Mouse (Mus musculus) midbrain, embryonic 11.5 days (tissue): ENCODE data around the gene H2-Ke6. TPM values are rescaled to one million over a fixed set of nuclear protein-coding genes. Genes with fewer than 3 reads are reported as not detected.

Experiments used
- ATAC-seq: fragments of 200-750 bp; cut with Nextera tagmentation; 2 replicates; pipeline ENCODE4 v1.8.0; 2017; ENCODE audit warnings: moderate TSS enrichment, moderate library complexity; ENCODE audit not compliant: low FRiP score
- DNase-seq: peaks from one replicate; pipeline ENCODE4 v3.0.0; 2015; ENCODE audit warnings: low spot score; ENCODE audit errors: missing footprints
- H3K27ac ChIP-seq: fragments of 300-500 bp; sonication (generic); 2 replicates; pipeline ENCODE4 v1.5.1; 2014; ENCODE audit warnings: low read depth, low read length
- H3K27me3 ChIP-seq: fragments of 300-500 bp; sonication (generic); 2 replicates; pipeline ENCODE4 v1.6.1; 2014; ENCODE audit warnings: mild to moderate bottlenecking, low read length, moderate library complexity, mixed read lengths; ENCODE audit not compliant: control insufficient read depth, insufficient read depth
- H3K36me3 ChIP-seq: fragments of 300-500 bp; sonication (generic); 2 replicates; pipeline ENCODE4 v1.6.1; 2014; ENCODE audit warnings: mild to moderate bottlenecking, low read length, moderate library complexity, mixed read lengths; ENCODE audit not compliant: control insufficient read depth, insufficient read depth
- H3K4me1 ChIP-seq: fragments of 300-500 bp; sonication (generic); 2 replicates; pipeline ENCODE4 v1.6.1; 2014; ENCODE audit warnings: low read length; ENCODE audit not compliant: control insufficient read depth, insufficient read depth
- H3K4me2 ChIP-seq: fragments of 300-500 bp; sonication (generic); 2 replicates; pipeline ENCODE4 v1.6.1; 2014; ENCODE audit warnings: mild to moderate bottlenecking, moderate library complexity
- H3K4me3 ChIP-seq: fragments of 300-500 bp; sonication (generic); 2 replicates; pipeline ENCODE4 v1.5.1; 2014; ENCODE audit warnings: low read depth, low read length
- H3K9ac ChIP-seq: fragments of 300-500 bp; sonication (generic); 2 replicates; pipeline ENCODE4 v1.6.1; 2014; ENCODE audit warnings: low read length
- H3K9me3 ChIP-seq: fragments of 300-500 bp; sonication (generic); 2 replicates; pipeline ENCODE4 v1.6.1; 2016; ENCODE audit warnings: low read length; ENCODE audit not compliant: control insufficient read depth
- WGBS: fragments of 180-500 bp; shearing (Covaris S2); extraction: QIAGEN DNeasy Blood & Tissue Kit; methylation state at CpG from one replicate; pipeline ENCODE4 v1.1.7; 2014; 5-methylcytosine and 5-hydroxymethylcytosine counted together
- polyA plus RNA-seq: library from polyadenylated mRNA; unstranded; fragments of >200 nt; fragmentation: Nextera tagmentation; extraction: Ambion mirVana; gene quantifications from 2 replicates; pipeline ENCODE4 v1.2.1, GENCODE M21; 2014

Gene H2-Ke6
- polyA plus RNA-seq, 1 experiment from 2014 or later: 99.0 TPM

DNA sequence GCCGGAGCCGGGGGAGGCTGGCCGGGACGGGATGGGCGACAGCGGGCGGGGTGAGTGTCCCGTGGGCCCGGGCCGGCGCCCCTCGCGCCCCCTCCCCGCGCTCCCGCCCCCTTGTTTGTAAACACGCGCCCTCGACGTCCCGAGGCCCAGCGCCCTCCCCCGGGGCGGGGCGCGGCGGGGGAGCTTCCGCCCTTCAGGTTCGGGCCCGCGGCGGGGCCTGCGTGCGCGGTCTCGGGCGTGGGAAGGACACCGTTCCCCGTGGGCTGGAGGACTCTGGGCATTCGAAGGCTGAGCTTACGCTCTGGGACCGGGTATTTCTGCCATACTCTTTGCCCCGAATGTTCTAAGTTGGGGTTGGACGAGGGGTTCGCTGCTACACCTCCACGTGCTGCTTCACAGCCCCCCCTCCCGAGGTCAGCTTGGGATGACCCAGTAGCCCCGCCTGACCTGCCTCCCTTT is 4.3 kb upstream of the H2-Ke6 start:
- H3K4me3 ChIP-seq: peak overlapping the region; percentile 90
- H3K4me1 ChIP-seq: peaks cover 40% of the 10 kb centered on the region
- peak overlapping the region; percentile 96 for H3K27ac ChIP-seq
- peaks cover 25% of the 10 kb centered on the region for H3K36me3 ChIP-seq
- WGBS: under 1% methylated on average over 47 of the region's 48 CpGs
- peak overlapping the region; percentile 93 for H3K9ac ChIP-seq
- H3K9me3 ChIP-seq: no peaks in the 10 kb centered on the region
- peak; percentile 3; the same call in 1 of the 2 replicates for ATAC-seq
- H3K4me2 ChIP-seq: peak overlapping the region; percentile 97
- DNase-seq: peak; percentile 89
- H3K27me3 ChIP-seq: no peaks in the 10 kb centered on the region

DNA sequence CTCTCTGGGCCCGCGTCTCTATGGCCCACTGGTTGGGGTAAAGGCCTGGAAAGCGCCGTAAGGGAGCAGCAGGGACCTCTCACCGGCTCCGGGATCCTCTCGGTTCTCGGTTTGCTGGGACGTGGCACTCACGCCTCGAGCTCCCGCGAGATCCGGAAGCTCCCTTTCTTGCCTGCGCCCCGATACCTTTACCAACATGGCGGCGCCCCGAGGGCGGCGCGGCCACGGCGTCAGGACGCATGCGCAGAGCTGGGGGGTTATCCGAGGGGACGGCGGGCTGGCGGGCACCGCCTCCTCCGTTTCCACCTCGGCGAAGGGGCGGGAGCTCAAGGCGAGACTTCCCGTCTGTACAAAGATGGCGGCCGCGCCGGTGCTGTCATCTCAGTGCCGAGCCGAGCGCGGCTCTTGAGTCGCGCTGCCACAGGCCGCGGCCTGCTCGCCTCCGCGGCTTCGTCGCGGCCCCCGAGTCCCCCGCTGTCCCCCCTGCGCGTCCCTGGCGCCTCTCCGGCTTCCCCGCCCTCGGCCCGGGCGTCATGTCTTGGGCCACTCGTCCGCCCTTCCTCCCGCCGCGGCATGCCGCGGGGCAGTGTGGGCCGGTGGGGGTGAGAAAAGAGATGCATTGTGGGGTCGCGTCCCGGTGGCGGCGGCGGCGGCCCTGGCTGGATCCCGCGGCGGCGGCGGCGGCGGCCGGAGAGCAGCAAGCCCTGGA is 3.8 kb upstream of the H2-Ke6 start, which contains the start of the genes Slc39a7 and Rxrb:
Gene Slc39a7 (minus strand): TSS at position 218 of the 709 bp plus-strand sequence.
Gene Rxrb (plus strand): TSS at position 348 of the 709 bp plus-strand sequence.
- WGBS: under 1% methylated on average over 73 of the region's 88 CpGs
- DNase-seq (peak; percentile 100), ATAC-seq (peak; percentile 75)
- peaks cover 24% of the 10 kb centered on the region for H3K36me3 ChIP-seq
- H3K4me2 ChIP-seq: peak within 1 kb of the TSS; percentile 97
- peaks cover 46% of the 10 kb centered on the region for H3K4me1 ChIP-seq
- H3K27me3 ChIP-seq: no peaks in the 10 kb centered on the region
- H3K4me3 ChIP-seq: peak within 1 kb of the TSS; percentile 90
- H3K27ac ChIP-seq: peak within 1 kb of the TSS; percentile 96
- H3K9ac ChIP-seq: peak within 1 kb of the TSS; percentile 93
- no peaks in the 10 kb centered on the region for H3K9me3 ChIP-seq

GRCm38 (mm10) chr17:34030861-34031326 is 3.0 kb upstream of the H2-Ke6 start:
- peak overlapping the region; percentile 96 for H3K27ac ChIP-seq
- peak overlapping the region; percentile 93 for H3K9ac ChIP-seq
- peak; percentile 89 for DNase-seq
- peaks cover 19% of the 10 kb centered on the region for H3K36me3 ChIP-seq
- H3K4me3 ChIP-seq: peak overlapping the region; percentile 90
- no peaks in the 10 kb centered on the region for H3K9me3 ChIP-seq
- H3K27me3 ChIP-seq: no peaks in the 10 kb centered on the region
- peak overlapping the region; percentile 97 for H3K4me2 ChIP-seq
- WGBS: 3% methylated on average over 20 of the region's 20 CpGs
- peaks cover 52% of the 10 kb centered on the region for H3K4me1 ChIP-seq
- ATAC-seq: peak; percentile 0; the same call in 1 of the 2 replicates

GRCm38 (mm10) chr17:34029890-34030595 is 2.2 kb upstream of the H2-Ke6 start:
- Histone ChIP-seq H3K27me3 (no peaks in the 10 kb centered on the region), H3K9ac (peak overlapping the region; percentile 93), H3K4me2 (peak overlapping the region; percentile 97), H3K4me3 (peak overlapping the region; percentile 90), H3K4me1 (peaks cover 52% of the 10 kb centered on the region), H3K36me3 (peaks cover 12% of the 10 kb centered on the region), H3K27ac (0 out of 2 replicates have a peak overlapping the region, but pooled peaks have one; percentile 16), H3K9me3 (no peaks in the 10 kb centered on the region)
- 57% methylated on average over 21 of the region's 21 CpGs for WGBS
- ATAC-seq: no peak
- DNase-seq: no peak

DNA sequence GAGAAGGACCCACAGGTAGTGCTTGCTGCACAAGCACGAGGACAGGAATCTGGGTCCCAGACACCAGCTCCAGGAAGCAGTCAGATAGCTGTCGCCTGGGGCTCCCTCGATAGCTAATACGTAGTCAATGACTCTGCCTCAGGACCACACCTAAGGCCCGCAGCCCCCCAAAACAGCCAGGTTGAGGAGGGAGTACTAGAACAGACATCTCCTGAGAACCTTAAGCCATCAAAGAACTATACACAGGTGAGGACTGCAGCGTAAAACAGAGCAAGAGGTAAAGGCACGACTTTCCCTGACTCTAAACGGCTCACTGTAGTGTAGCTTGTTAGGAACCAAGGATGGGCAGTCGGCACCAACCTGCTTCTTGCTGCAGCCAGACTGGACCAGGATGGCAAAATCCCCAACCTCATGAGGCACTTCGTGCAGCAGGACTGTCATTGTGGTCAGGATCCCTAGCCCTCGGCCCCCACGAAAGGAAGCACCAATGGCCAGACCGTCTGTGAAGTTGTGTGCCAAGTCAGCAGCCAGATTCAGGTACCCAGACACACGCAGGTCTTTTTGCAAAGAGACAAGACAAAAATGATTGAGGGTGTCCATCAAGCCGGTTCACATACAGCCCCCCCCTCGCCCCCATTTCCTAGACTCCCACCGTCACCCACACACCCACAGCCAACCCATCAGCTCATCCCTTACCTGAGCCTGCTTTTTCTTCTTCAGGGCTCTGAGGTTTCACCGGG is 1.5 kb upstream of the H2-Ke6 start:
- Histone ChIP-seq H3K9ac (peak overlapping the region; percentile 100; the same call in 1 of the 2 replicates), H3K36me3 (peaks cover 9% of the 10 kb centered on the region), H3K9me3 (no peaks in the 10 kb centered on the region), H3K4me1 (peaks cover 52% of the 10 kb centered on the region), H3K27ac (peak overlapping the region; percentile 100; the same call in 1 of the 2 replicates), H3K4me3 (peak overlapping the region; percentile 98), H3K4me2 (peak overlapping the region; percentile 97), H3K27me3 (no peaks in the 10 kb centered on the region)
- ATAC-seq: no peak
- WGBS: 83% methylated on average over 18 of the region's 18 CpGs
- no peak for DNase-seq

DNA sequence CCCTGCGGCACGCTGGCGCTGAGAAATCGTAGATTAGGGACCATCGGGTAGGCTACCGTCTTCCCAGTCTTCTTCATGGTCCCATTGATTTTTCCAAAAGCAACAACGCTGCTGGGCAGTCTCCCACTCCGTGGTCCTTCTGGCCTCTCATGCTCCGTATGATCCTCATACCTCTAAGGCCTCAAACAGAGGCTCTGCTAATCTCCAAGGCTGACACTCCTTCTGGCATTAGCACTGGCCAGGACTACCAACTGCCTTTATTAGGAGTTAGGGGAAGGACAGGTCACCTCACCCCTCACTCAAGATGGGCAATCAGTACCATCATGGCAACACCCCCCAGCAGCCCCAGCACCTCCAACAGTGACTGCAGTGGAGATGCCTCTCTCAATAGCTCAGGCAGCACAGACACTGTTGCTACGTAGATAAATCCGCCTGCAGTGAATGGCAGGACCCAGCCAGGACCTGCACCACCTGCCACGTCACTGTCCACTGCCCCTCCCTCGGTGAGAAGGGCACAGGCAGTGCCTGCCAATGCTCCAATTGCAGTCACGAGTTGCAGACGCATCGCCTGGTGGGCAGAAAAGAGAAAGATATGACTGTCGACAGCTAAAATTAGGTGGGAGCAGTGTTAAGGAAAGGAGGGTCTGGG is 765 bp upstream of the H2-Ke6 start:
- ATAC-seq (no peak), DNase-seq (peak; percentile 93)
- peaks cover 56% of the 10 kb centered on the region for H3K4me1 ChIP-seq

GRCm38 (mm10) chr17:34026917-34027655 is 774 bp downstream of the H2-Ke6 start:
- H3K27ac ChIP-seq: peak overlapping the region; percentile 100
- H3K4me1 ChIP-seq: peaks cover 51% of the 10 kb centered on the region
- peaks cover 3% of the 10 kb centered on the region; the same call in 1 of the 2 replicates for H3K9me3 ChIP-seq
- peaks cover 23% of the 10 kb centered on the region for H3K36me3 ChIP-seq
- peak; percentile 93 for DNase-seq
- H3K27me3 ChIP-seq: no peaks in the 10 kb centered on the region
- peak overlapping the region; percentile 100 for H3K9ac ChIP-seq
- no peak for ATAC-seq
- H3K4me2 ChIP-seq: peak overlapping the region; percentile 97
- peak overlapping the region; percentile 98 for H3K4me3 ChIP-seq
- 5% methylated on average over 29 of the region's 36 CpGs for WGBS

More for the DNA sequence above, 765 bp upstream of the H2-Ke6 start:
- peak overlapping the region; percentile 100 for H3K9ac ChIP-seq
- peak overlapping the region; percentile 98 for H3K4me3 ChIP-seq
- H3K9me3 ChIP-seq: no peaks in the 10 kb centered on the region
- 32% methylated on average over 17 of the region's 17 CpGs for WGBS
- no peaks in the 10 kb centered on the region for H3K27me3 ChIP-seq
- peak overlapping the region; percentile 97 for H3K4me2 ChIP-seq
- H3K36me3 ChIP-seq: peaks cover 9% of the 10 kb centered on the region
- H3K27ac ChIP-seq: peak overlapping the region; percentile 100
